Mouse (Mus musculus) hindbrain, embryonic 16.5 days (tissue): ENCODE results near the gene Sdk2. TPM values are rescaled to one million over a fixed set of nuclear protein-coding genes. Genes with fewer than 3 reads are reported as not detected.
A peak's percentile ranks its signal among the peaks of the same experiment; 100 is the strongest.

Source experiments
- ATAC-seq: fragments of 200-750 bp; cut with Nextera tagmentation; 2 replicates; pipeline ENCODE4 v1.8.0; 2017; ENCODE audit warnings: moderate TSS enrichment, moderate library complexity
- H3K27ac ChIP-seq: fragments of 300-500 bp; sonication (generic); 2 replicates; pipeline ENCODE4 v1.5.1; 2014; ENCODE audit warnings: low read depth, mild to moderate bottlenecking, control low read depth, low read length, moderate library complexity
- H3K27me3 ChIP-seq: fragments of 300-500 bp; sonication (generic); replicated peaks from 2 replicates; pipeline ENCODE4 v1.6.1; 2014; ENCODE audit warnings: low read length; ENCODE audit not compliant: control insufficient read depth, insufficient read depth
- H3K36me3 ChIP-seq: fragments of 300-500 bp; sonication (generic); 2 replicates; pipeline ENCODE4 v1.6.1; 2014; ENCODE audit warnings: mild to moderate bottlenecking, low read length, moderate library complexity, mixed read lengths; ENCODE audit not compliant: control insufficient read depth, insufficient read depth
- H3K4me1 ChIP-seq: fragments of 300-500 bp; sonication (generic); 2 replicates; pipeline ENCODE4 v1.6.1; 2014; ENCODE audit warnings: low read depth, low read length; ENCODE audit not compliant: control insufficient read depth, insufficient read depth
- H3K4me2 ChIP-seq: fragments of 300-500 bp; sonication (generic); 2 replicates; pipeline ENCODE4 v1.6.1; 2014; ENCODE audit warnings: mild to moderate bottlenecking, low read length, control low read depth, moderate library complexity
- H3K4me3 ChIP-seq: fragments of 300-500 bp; sonication (generic); 2 replicates; pipeline ENCODE4 v1.5.1; 2014; ENCODE audit warnings: mild to moderate bottlenecking, low read length, control low read depth, moderate library complexity
- H3K9ac ChIP-seq: fragments of 300-500 bp; sonication (generic); 2 replicates; pipeline ENCODE4 v1.6.1; 2014; ENCODE audit warnings: low read depth, mild to moderate bottlenecking, control low read depth, low read length, moderate library complexity
- H3K9me3 ChIP-seq: fragments of 300-500 bp; sonication (generic); 2 replicates; pipeline ENCODE4 v1.6.1; 2014; ENCODE audit warnings: mild to moderate bottlenecking, low read length, moderate library complexity; ENCODE audit not compliant: control insufficient read depth
- WGBS: fragments of 180-500 bp; shearing (Covaris S2); extraction: QIAGEN DNeasy Blood & Tissue Kit; methylation state at CpG from one replicate; pipeline ENCODE4 v1.1.7; 2014; 5-methylcytosine and 5-hydroxymethylcytosine counted together
- polyA plus RNA-seq: library from polyadenylated mRNA; unstranded; fragments of >200 nt; fragmentation: Nextera tagmentation; extraction: Ambion mirVana; gene quantifications from 2 replicates; pipeline ENCODE4 v1.2.1, GENCODE M21; 2015

Gene Sdk2
- polyA plus RNA-seq, 1 experiment from 2014 or later, result 3.3 TPM

- no peak overlapping the region for H3K9ac ChIP-seq
- H3K4me3 ChIP-seq, result no peak overlapping the region
- no peak overlapping the region for H3K4me2 ChIP-seq
- no peaks in the 10 kb centered on the region for H3K27me3 ChIP-seq
- H3K36me3 ChIP-seq, result no peaks in the 10 kb centered on the region
- H3K9me3 ChIP-seq, result no peaks in the 10 kb centered on the region
- 0 out of 2 replicates have a peak, but pooled peaks cover 3% of the 10 kb centered on the region for H3K4me1 ChIP-seq
- ATAC-seq, result no peak
- no peak overlapping the region for H3K27ac ChIP-seq
- WGBS, result 93% methylated on average over 7 of the region's 7 CpGs
Measured at GRCm38 (mm10) chr11:113761646-113762045, 305.2 kb downstream of the Sdk2 start.

GRCm38 (mm10) chr11:113760476-113760875 lies 306.4 kb downstream of the Sdk2 start:
- Histone ChIP-seq H3K4me2 (no peak overlapping the region), H3K4me1 (0 out of 2 replicates have a peak, but pooled peaks cover 3% of the 10 kb centered on the region), H3K9me3 (no peaks in the 10 kb centered on the region), H3K9ac (no peak overlapping the region), H3K36me3 (no peaks in the 10 kb centered on the region), H3K4me3 (no peak overlapping the region), H3K27me3 (no peaks in the 10 kb centered on the region), H3K27ac (no peak overlapping the region)
- WGBS, result 60% methylated on average over 7 of the region's 7 CpGs
- ATAC-seq, result peak; percentile 65

GRCm38 (mm10) chr11:113758851-113759250 lies 308.0 kb downstream of the Sdk2 start:
- Histone ChIP-seq H3K9ac (no peak overlapping the region), H3K4me1 (0 out of 2 replicates have a peak, but pooled peaks cover 3% of the 10 kb centered on the region), H3K4me2 (no peak overlapping the region), H3K27ac (no peak overlapping the region), H3K27me3 (no peaks in the 10 kb centered on the region), H3K36me3 (no peaks in the 10 kb centered on the region), H3K9me3 (no peaks in the 10 kb centered on the region), H3K4me3 (no peak overlapping the region)
- WGBS, result 88% methylated on average over 5 of the region's 5 CpGs
- ATAC-seq, result no peak

- WGBS, result 94% methylated on average over 12 of the region's 12 CpGs
- ATAC-seq, result no peak
Measured at GRCm38 (mm10) chr11:113756578-113756977, 310.3 kb downstream of the Sdk2 start.

GRCm38 (mm10) chr11:113755878-113756277 lies 311.0 kb downstream of the Sdk2 start:
- H3K9me3 ChIP-seq, result no peaks in the 10 kb centered on the region
- no peaks in the 10 kb centered on the region for H3K36me3 ChIP-seq
- H3K4me3 ChIP-seq, result no peak overlapping the region
- no peak overlapping the region for H3K4me2 ChIP-seq
- H3K4me1 ChIP-seq, result peaks cover 4% of the 10 kb centered on the region
- 95% methylated on average over 14 of the region's 14 CpGs for WGBS
- no peak for ATAC-seq
- H3K9ac ChIP-seq, result no peak overlapping the region
- H3K27ac ChIP-seq, result no peak overlapping the region
- H3K27me3 ChIP-seq, result no peaks in the 10 kb centered on the region

More at GRCm38 (mm10) chr11:113756578-113756977, 310.3 kb downstream of the Sdk2 start:
- Histone ChIP-seq H3K27me3 (no peaks in the 10 kb centered on the region), H3K36me3 (no peaks in the 10 kb centered on the region), H3K27ac (no peak overlapping the region), H3K4me1 (peaks cover 4% of the 10 kb centered on the region), H3K4me3 (no peak overlapping the region), H3K4me2 (no peak overlapping the region), H3K9me3 (no peaks in the 10 kb centered on the region), H3K9ac (no peak overlapping the region)

- WGBS, result 55% methylated on average over 9 of the region's 9 CpGs
Measured at GRCm38 (mm10) chr11:113754845-113755244, 312.0 kb downstream of the Sdk2 start.

GRCm38 (mm10) chr11:113752685-113753430 lies 314.0 kb downstream of the Sdk2 start:
- no peak for ATAC-seq
- Histone ChIP-seq H3K36me3 (no peaks in the 10 kb centered on the region), H3K4me1 (peaks cover 29% of the 10 kb centered on the region), H3K9ac (no peak overlapping the region), H3K4me2 (no peak overlapping the region), H3K27ac (no peak overlapping the region), H3K4me3 (no peak overlapping the region), H3K27me3 (no peaks in the 10 kb centered on the region), H3K9me3 (no peaks in the 10 kb centered on the region)
- WGBS, result 91% methylated on average over 10 of the region's 10 CpGs

More at GRCm38 (mm10) chr11:113754845-113755244, 312.0 kb downstream of the Sdk2 start:
- no peak for ATAC-seq
- H3K9me3 ChIP-seq, result no peaks in the 10 kb centered on the region
- no peak overlapping the region for H3K9ac ChIP-seq
- no peaks in the 10 kb centered on the region for H3K36me3 ChIP-seq
- peaks cover 9% of the 10 kb centered on the region for H3K4me1 ChIP-seq
- H3K4me3 ChIP-seq, result no peak overlapping the region
- H3K27ac ChIP-seq, result no peak overlapping the region
- H3K27me3 ChIP-seq, result no peaks in the 10 kb centered on the region
- no peak overlapping the region for H3K4me2 ChIP-seq

- Histone ChIP-seq H3K4me1 (peaks cover 35% of the 10 kb centered on the region), H3K4me2 (peak overlapping the region; percentile 90), H3K27me3 (no peaks in the 10 kb centered on the region), H3K36me3 (no peaks in the 10 kb centered on the region), H3K4me3 (peak overlapping the region; percentile 94), H3K9ac (peak overlapping the region; percentile 59), H3K9me3 (no peaks in the 10 kb centered on the region), H3K27ac (peak overlapping the region; percentile 97)
- ATAC-seq, result peak; percentile 3; the same call in 1 of the 2 replicates
- 30% methylated on average over 15 of the region's 15 CpGs for WGBS
Measured at GRCm38 (mm10) chr11:113752158-113752661, 314.6 kb downstream of the Sdk2 start.

GRCm38 (mm10) chr11:113751484-113752084 lies 315.3 kb downstream of the Sdk2 start, which contains the start of gene Cdc42ep4:
TSS of gene Cdc42ep4 (minus strand) at chr11:113751881.
- Histone ChIP-seq H3K27ac (peak within 1 kb of the TSS; percentile 97), H3K4me2 (peak within 1 kb of the TSS; percentile 90), H3K9me3 (no peaks in the 10 kb centered on the region), H3K9ac (peak within 1 kb of the TSS; percentile 99), H3K36me3 (no peaks in the 10 kb centered on the region), H3K4me3 (peak within 1 kb of the TSS; percentile 94), H3K27me3 (no peaks in the 10 kb centered on the region), H3K4me1 (peaks cover 35% of the 10 kb centered on the region)
- WGBS, result 0% methylated on average over 44 of the region's 44 CpGs
- peak; percentile 92 for ATAC-seq
